35 mouse cellular contexts compared by ENCODE assay signal in the genomic region with DNA sequence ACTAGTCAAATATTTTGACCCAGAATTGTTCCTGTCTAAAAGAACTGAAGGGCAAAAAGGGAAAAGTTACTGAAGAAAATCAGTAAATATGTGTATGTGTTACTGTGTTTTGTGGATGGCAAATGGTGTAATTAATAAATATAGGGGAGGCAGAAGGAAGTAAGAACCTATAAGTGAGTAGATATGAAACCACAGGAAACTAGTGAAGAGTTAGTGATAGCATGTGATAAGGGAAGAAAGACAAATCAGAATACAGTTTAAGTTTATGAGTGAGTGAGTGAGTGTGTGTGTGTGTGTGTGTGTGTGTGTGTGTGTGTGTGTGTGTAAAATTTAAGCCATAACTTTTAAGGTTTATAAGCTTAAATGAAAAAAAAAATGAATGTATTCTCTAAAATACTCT. TPM values are rescaled to one million over a fixed set of nuclear protein-coding genes. Genes with fewer than 3 reads are reported as not detected.
"Had no signal": no experiment of that assay in that cellular context is flagged by ENCODE, and none has a peak within 500 bp of the region (broad histone marks: within the 10 kb centered on the region; RNA-seq: fewer than 3 reads in every experiment).

No protein-coding gene starts in this region.

- H3K4me1 ChIP-seq: heart, embryonic 10.5 days; heart, embryonic 12.5 days; heart, embryonic 13.5 days; heart, embryonic 15.5 days; hindbrain, embryonic 10.5 days; hindbrain, embryonic 12.5 days; hindbrain, embryonic 13.5 days; hindbrain, embryonic 15.5 days; intestine, embryonic 15.5 days; kidney, embryonic 15.5 days had no signal

- H3K27ac ChIP-seq: heart, embryonic 10.5 days; heart, embryonic 13.5 days; heart, embryonic 15.5 days; hindbrain, embryonic 10.5 days; hindbrain, embryonic 12.5 days; hindbrain, embryonic 13.5 days; hindbrain, embryonic 14.5 days; hindbrain, embryonic 15.5 days; intestine, embryonic 15.5 days; kidney, embryonic 15.5 days; kidney, postnatal 0 days; layer of hippocampus, adult 2 months; left cerebral cortex, adult 2 months had no signal

- ATAC-seq: hindbrain, embryonic 16.5 days; inflammation-experienced regulatory T-cells, adult 6 months; intestine, embryonic 15.5 days; intestine, embryonic 16.5 days; intestine, postnatal 0 days had no signal

- H3K4me3 ChIP-seq: heart, embryonic 10.5 days; heart, embryonic 12.5 days; heart, embryonic 13.5 days; heart, embryonic 15.5 days; hindbrain, embryonic 10.5 days; hindbrain, embryonic 12.5 days; hindbrain, embryonic 13.5 days; hindbrain, embryonic 15.5 days; intestine, embryonic 15.5 days; kidney, embryonic 15.5 days; layer of hippocampus, adult 2 months; left cerebral cortex, adult 2 months had no signal

- H3K9ac ChIP-seq: heart, embryonic 12.5 days; heart, embryonic 13.5 days; heart, embryonic 15.5 days; hindbrain, embryonic 12.5 days; hindbrain, embryonic 13.5 days; hindbrain, embryonic 14.5 days; hindbrain, embryonic 15.5 days; intestine, embryonic 15.5 days; kidney, embryonic 15.5 days had no signal

- H3K36me3 ChIP-seq: heart, embryonic 10.5 days; heart, embryonic 12.5 days; heart, embryonic 13.5 days; heart, embryonic 15.5 days; hindbrain, embryonic 10.5 days; hindbrain, embryonic 12.5 days; hindbrain, embryonic 13.5 days; hindbrain, embryonic 15.5 days; intestine, embryonic 15.5 days; kidney, embryonic 15.5 days had no signal

- H3K4me2 ChIP-seq: heart, embryonic 11.5 days; heart, embryonic 12.5 days; heart, embryonic 13.5 days; heart, embryonic 15.5 days; hindbrain, embryonic 12.5 days; hindbrain, embryonic 13.5 days; hindbrain, embryonic 14.5 days; hindbrain, embryonic 15.5 days; intestine, embryonic 15.5 days; kidney, embryonic 15.5 days had no signal

- H3K9me3 ChIP-seq: heart, embryonic 10.5 days; heart, embryonic 12.5 days; heart, embryonic 13.5 days; heart, embryonic 15.5 days; hindbrain, embryonic 10.5 days; hindbrain, embryonic 12.5 days; hindbrain, embryonic 13.5 days; hindbrain, embryonic 15.5 days; intestine, embryonic 15.5 days; kidney, embryonic 15.5 days had no signal

- H3K27me3 ChIP-seq: heart, embryonic 12.5 days; heart, embryonic 13.5 days; heart, embryonic 15.5 days; hindbrain, embryonic 12.5 days; hindbrain, embryonic 13.5 days; hindbrain, embryonic 15.5 days; intestine, embryonic 15.5 days; kidney, embryonic 15.5 days had no signal

- DNase-seq: heart, postnatal 10 days; heart, postnatal 14 days; heart, postnatal 36 days; heart, postnatal 4 days; kidney, adult 18-20 months; kidney, adult 2 months; kidney, adult 8-10 months; kidney, adult 9 months; kidney, postnatal 10 days; kidney, postnatal 14 days; kidney, postnatal 25 days; kidney, postnatal 36 days; kidney, postnatal 4 days; layer of hippocampus, adult 9-11 months; layer of hippocampus, postnatal 36 days had no signal

RNA-seq across cellular contexts. Expression of a gene that starts 45.9 kb away (rescaled TPM):
- total RNA-seq: hematopoietic stem cell, adult 5-6 weeks had no signal
- polyA plus RNA-seq: heart, embryonic 12.5 days had no signal
